Mouse (Mus musculus) retina, adult 2 months (tissue): ENCODE measurements around the gene Dmkn.
"Not testable (repeated sequence)": the region's sequence is repeated elsewhere in the genome, so short reads cannot be mapped to it uniquely, and the experiment has no call there.

Experiments used
- DNase-seq: peaks from one replicate; pipeline ENCODE4 v3.0.0-alpha.2; 2012; ENCODE audit warnings: low read depth, low spot score

Gene Dmkn

DNA sequence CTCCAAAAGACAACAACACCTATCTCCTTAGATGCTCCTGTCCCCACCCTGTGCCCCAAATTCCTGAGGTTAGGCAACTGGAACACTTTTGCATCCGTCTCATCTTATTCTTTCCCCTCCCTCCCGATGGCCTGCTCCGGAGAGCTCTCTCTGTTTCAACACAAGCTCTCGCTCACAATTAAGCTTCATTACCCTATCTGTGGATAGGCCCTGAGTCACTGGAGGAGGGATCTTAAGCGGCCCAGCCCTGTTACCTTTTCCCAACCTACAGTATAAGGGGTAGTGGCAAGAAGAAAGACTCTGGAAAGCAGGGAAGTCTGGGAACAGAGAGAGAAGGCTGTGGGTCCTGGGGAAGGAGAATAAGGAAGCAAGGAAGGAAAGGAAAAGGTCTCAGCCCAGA is at the start of gene Dmkn:
TSS of gene Dmkn (plus strand) at position 301 of the 400 bp plus-strand sequence.
- DNase-seq, result no peak

DNA sequence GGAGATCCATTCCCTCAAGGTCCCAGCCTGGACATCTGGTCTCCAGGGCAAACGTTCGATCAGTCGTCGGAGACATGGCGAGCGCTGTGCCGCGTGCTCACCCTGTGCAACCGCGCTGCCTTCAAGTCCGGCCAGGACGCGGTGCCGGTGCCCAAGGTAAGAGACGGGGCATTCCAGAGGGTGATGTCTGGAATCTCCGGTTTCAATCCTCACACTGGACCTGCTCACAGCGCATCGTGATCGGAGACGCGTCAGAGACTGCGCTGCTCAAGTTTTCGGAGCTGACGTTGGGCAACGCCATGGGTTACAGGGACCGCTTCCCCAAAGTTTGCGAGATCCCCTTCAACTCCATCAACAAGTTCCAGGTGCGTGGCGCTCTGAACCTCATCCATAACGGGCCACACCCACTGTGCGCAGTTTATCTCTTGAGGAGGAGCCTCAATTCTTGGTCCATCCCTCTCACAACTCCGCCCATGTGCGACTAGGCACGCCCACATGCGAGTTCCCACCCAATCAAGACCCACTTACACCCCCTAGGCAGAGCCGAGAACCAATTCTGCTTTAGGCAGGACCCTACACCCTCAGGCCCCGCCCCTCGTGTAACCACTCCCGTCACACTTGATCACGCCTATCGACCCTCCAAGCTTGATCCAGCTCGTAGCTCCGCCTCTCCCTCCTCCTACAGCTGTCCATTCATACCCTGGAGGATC is 46.4 kb upstream of the Dmkn start:
- no peak for DNase-seq

DNA sequence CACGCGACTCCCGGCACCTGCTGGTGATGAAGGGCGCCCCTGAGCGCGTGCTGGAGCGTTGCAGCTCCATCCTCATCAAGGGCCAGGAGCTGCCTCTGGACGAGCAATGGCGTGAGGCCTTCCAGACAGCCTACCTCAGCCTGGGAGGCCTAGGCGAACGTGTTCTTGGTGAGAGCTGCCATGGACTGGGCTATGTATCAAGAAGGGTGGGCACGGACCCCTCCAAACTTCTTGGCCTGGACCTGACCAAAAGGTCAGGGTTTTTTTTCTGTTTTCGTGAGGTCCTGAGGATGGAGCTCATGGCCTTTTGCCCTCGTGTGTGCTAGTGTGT is 45.9 kb upstream of the Dmkn start:
- no peak for DNase-seq

DNA sequence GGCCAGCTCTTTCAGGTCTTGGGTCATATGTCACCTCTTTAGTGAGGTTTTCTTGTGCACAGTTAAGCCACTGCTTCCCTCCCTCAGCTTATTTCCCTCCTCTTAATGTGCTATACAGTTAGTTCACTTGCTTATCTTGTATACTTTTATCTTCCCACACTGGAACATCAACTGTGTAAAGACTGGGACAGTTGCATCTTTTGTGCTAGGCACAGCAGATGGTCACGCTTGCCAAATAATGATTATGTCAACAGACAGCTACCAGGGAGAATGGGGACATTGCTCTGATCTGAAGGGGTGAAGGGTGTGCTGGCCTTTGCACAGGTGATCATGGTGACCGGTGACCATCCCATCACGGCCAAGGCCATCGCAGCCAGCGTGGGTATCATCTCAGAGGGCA is 43.9 kb upstream of the Dmkn start:
- DNase-seq, result no peak

DNA sequence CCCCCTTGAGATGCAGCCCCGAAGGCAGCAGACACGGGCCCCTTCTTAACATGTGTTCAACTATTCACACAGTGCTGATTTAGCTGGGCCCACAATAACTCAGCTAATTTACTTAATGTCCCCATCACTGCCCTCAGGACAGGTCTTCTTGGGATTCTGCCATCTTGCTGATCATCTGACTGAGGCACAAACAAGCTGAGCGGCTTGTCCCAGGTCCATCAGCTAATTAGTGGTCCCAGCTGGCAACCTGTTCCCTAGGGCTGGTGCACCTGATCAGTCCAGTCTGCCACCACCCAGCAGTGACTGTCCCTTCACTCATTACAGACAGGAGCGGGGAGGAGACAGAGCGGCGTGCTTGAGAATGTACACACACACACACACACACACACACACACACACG is 42.3 kb upstream of the Dmkn start:
- no peak for DNase-seq

DNA sequence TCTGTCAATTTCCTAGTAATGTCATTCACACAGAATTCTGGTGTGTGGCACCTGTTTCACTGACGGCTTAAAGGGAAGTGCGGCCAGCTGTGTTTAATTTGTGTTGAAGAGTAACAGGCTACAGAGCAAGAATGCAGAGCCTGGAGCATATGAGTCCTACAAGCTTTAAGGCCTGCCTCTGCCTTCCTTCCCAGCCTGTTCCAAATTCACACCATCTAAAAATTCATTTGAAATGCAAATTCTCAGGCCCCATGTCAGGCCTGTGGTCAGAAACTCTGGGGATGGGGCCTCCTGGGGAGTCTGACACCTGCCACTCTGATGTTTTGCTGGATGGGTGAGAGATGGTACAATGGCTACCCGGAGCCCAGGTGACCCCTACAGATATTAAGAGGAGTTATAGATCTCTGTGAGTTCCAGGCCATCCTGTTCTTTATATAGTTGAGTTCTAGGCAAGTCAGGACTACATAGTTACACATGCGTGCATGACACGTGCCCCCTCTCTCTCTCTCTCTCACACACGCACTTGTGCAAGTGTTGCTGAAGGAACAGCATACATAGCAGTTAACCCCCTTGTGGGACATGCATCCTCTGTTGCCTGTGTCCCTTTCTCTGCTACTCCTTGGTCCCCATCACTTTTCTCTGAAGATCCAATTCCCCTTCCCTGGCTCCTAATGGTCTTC is 40.1 kb upstream of the Dmkn start:
- no peak for DNase-seq

DNA sequence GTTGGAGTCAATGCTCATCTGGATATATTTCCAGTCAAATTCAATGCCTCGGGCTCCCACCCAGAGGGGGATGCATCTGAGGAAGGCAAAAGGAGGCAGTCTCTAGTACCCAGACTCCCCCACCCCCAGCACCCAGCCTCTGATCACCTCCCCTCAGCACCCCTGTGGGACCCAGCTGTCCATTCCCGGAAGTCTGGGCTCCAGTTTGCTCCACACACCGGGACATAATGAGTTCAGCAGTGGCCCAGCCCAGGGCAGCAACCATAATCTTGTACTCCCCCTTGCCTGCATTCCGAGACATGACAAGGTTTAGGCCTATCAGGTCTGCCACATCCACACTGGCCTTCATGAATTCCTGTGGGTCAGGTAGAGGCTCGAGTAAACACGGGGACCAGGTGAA is 35.3 kb upstream of the Dmkn start:
- DNase-seq, result no peak

DNA sequence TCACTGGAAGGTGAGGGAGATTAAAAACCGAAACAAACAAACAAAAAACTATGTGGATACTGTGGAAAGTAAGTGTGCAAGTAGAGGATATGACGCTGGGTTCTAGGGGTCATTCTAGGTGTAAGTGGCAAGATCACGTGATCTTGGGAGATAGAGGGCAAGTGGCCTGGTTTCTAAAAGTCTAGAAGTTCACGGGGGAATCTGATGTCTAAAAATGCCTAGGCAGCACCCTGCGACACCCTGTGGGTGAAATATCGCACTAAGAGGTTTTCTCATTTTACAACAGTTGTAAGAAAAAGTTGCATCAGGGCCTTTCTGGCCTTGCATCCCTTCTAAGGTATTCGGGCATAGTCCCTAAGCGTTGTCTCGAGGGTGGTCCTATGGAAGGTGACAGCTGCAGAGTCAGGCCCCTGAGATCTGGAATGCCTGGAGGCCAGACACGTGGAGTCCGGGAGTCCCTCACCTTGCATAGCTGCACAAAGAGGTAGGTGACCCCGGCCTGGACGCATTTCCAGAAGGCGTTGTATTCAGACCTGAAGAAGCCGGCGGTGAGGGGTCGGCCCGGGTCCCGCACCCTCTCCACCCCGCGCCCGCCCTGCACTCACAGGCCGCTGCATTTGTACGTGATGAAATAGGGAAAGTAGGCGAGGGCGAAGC is 34.7 kb upstream of the Dmkn start:
- no peak for DNase-seq

DNA sequence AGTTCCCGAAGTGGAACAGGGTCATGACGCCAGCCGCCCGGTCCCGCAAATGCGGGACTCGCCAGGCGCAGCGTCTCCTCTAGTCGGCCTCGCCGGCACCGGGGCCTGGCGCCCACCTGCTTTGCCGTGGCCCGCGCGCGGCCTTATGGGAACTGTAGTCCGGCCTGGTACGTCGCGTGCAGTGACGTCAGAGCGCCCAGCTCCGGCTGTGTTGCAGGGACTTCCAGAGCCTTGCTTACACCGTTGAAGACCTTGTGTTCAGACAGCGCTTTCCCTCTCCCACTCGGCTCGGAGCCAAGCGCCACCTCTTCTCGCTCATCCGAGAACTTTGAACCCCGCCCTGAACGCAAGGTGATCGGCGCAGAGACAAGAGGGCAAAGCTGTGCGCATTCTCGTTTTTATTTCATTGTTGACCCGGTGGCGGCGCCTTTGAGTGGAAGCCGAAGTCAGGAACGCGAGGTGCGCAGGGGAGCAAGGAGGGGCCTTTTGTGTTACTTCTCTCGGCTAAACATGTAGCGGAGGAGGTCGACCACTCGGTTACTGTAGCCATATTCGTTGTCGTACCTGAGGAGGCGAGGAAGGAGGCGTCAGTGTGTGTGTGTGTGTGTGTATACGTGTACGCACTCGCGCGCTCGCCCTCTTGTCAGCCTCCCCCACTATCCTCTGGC is 34.0 kb upstream of the Dmkn start, which contains the start of gene Tmem147:
TSS of gene Tmem147 (minus strand) at position 145 of the 668 bp plus-strand sequence.
- peak; percentile 83 for DNase-seq

DNA sequence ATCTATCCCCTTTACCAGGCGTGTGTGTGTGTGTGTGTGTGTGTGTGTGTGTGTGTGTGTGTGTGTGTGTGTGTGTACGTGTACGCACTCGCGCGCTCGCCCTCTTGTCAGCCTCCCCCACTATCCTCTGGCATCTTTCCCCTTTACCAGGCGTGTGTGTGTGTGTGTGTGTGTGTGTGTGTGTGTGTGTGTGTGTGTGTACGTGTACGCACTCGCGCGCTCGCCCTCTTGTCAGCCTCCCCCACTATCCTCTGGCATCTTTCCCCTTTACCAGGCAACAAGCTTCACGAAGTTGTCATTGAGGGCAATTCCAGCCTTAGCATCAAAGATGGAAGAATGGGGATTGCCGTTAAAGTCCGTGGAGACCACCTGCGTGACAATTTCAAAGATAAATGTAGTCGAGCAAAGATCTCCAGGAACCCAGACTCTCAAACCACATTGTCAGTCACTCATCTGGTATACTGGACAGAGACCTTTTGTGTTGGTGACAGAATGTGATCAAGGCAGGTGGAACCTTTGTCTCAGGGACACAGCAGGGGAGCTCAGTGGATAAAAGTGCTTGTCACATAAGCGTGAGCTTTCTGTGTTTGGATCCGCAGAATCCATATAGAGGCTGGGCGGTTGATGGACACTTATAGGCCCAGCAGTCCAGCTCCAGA is 33.4 kb upstream of the Dmkn start:
- DNase-seq, result not testable (repeated sequence)

DNA sequence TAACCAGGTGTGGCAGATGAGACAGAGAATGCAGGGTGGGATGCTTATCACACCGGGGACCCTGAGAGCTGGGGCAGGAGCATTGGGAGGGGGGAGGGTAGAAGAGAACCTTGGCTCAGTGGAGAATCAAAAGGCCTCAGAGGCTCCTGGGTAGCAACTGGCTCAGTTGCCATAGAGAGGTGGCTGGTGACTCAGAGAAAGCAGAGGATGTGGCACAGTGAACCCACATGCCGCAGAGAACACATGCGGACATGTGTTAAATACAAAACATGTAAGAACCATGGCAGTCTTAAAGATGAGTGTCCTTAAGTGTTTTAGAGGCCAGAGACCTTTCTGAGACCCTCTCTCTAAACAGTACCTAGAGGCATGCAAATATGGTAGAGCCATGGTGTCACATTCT is 27.3 kb upstream of the Dmkn start:
- DNase-seq, result no peak

DNA sequence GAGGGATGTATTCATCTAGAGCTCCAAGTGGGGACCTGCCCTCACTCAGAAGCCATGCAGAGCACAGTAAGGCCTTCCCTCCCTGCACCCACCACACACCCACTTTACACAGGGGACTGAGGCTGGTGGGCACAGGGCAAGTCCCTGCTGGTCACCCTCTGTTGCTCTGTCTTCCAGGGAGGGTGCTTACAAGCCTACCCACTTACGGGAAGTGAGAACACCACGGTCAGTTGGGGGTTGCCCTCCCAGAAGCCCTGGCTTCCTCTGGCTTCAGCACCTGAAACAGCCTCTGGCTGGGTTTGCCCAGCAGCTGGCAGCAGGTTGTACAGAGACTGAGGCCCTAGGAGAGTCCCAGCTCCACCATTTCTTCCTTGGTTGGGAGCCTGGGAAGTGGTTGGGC is 21.0 kb upstream of the Dmkn start:
- DNase-seq, result not testable (repeated sequence)

DNA sequence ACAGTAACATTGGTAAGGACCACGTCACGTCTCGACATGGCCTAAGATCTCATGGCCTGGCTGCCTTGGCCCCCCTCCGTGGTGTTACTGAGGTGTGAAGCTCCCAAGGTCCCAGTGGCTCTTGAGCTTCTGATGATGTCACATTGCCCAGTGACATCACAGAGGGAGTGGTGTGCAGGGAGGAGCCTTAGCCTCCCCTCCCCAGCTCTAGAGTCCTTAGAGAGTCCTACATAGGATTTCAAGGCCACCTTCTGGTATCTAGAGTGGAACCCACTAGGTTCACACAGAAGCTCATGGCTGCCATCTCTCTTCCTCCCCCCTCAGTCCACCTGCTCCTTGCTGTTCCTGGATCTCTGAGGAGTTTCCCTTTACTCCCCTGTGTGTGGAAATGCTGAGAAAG is 19.9 kb upstream of the Dmkn start, which contains the start of gene Gapdhs:
TSS of gene Gapdhs (minus strand) at position 65 of the 400 bp plus-strand sequence.
- DNase-seq, result not testable (repeated sequence)

DNA sequence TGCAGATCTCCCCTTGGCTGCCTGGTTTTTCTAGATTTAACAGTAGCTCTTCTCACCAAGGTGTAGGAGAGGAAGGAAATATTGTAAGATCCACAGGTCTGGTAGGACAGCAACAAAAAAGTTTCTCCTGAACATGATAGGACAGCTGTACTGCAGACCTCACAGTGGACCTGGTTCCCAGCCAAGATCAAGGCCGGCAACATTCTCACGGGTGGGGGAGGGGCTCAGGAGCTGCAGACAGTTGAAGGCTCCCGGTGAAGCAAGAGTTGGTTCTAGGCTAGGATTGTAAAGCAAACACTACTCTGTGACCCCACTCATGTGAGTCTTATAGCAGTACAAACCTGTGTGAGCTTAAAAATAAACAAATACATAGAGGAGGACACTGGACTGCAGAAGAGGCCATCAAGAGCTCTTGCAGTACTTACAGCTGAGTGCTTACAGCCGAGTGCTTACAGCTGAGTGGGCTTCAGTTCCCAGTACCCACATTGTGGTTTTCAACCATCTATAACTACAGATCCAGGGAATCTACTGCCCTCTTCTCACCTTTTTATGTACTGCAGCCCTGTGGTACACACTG is 19.4 kb upstream of the Dmkn start:
- no peak for DNase-seq

DNA sequence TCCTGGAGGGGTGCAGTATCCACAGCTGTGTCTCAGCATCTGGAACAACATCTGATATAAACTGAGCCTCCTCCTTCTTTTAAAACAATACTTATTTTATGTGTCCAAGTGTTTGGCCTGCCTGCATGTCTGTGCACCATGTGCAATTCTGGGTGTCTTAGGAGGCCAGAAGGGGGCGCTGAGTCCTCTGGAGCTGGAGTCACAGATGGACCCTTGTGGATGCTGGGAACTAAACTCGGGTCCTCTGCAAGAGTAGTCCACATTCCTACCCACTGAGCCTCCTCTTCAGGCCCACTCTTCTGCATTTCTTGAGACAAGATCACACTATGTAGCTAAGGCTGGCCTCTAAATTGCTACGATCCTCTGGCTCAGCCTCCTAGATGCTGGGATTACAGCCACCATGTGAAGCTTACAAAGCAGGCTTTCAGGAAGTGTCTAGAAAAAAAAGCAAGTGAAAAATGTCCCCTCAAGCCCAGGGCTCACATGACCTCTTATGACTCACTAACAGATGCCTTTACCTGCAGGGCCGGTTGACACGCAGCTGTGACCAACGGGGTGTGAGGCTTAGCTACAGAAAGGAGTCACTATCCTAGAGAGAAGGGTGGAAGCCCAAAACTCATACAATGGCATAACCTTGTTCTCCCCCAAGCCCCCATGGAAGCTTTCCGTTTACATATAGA is 15.9 kb upstream of the Dmkn start:
- no peak for DNase-seq

DNA sequence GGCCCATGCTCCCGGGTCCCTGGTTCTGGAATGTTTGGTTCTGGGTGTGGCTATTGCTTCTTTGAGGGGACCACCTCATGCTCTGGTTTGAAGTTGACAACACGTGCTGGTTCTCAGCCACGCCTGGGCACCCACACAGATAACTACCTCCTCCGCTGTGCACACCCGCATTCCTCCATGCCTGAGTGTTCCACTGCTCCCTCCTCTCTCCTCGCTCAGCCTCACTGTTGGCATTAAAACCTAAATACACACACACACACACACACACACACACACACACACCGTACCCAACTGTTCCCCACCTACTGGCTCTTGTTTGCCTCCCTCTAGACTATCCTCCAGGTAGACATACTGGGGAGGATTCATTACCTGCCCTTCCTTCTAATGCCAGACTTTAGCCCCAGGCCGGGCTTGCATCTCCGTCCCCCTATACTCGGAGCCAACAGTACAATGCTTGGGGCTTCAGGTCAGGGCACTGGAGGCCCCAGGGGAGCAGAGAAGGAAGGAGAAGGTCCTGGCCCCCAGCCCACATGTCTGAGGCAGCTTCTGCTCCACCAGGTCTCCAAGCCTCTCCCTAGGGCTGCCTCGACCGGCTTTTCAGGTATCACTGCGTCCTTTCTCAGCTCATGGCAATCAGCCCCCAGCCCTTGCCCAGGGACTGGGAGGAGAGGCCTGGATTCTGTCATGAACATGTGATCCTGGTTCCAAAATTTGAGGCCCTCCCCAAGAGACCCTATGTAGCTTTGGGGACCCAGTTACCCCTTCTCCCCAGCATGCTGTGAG is 13.5 kb upstream of the Dmkn start:
- DNase-seq, result no peak

DNA sequence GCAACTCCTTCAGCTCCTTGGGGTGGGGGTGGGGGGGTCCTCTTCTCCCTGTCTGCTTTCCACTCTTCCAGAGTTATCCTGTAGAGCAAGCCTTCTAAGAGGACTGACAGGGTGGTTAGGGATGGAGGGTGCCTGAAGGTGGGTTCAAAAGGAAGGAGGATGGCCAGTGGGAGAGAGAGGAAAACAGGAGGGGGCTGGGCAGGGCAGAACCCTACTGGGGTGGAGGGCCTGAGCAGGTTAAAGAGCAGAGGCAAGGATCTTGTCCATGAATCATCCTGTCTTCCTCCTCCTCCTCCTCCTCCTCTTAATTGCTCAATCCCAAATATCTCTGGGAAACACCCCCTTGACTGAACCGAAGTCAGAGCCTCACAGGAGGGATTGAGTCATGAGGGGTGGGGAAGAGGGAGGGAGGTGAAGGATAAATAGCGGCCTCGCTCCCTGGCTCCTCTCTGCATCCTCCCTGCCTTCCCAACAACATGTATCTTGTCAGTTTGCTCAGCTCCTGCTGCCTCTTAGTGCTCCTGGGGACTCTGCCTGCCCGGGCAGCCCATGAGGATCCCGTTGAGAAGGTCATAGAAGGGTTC is 12.4 kb upstream of the Dmkn start, which contains the start of gene Sbsn:
TSS of gene Sbsn (plus strand) at position 386 of the 584 bp plus-strand sequence.
- no peak for DNase-seq

DNA sequence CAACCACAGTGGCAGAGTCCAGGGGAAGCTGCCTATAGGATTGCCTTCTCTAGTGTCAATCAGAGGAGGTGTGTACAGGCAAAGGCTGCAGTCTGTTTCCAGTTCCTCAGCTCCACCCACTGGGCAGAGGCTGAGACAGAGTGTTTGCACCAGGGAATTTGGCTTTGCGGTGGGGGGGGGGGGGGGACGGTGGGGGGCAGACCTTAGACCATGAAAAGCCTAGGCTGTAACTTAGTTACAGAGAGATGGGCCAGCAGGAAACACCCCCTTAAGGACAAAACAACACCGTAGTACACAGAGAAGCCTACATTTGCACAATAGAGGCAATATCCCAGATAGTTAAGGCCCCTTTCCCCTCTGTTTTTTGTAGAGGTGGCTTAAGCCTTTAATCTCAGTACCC is 6.6 kb upstream of the Dmkn start:
- no peak for DNase-seq

DNA sequence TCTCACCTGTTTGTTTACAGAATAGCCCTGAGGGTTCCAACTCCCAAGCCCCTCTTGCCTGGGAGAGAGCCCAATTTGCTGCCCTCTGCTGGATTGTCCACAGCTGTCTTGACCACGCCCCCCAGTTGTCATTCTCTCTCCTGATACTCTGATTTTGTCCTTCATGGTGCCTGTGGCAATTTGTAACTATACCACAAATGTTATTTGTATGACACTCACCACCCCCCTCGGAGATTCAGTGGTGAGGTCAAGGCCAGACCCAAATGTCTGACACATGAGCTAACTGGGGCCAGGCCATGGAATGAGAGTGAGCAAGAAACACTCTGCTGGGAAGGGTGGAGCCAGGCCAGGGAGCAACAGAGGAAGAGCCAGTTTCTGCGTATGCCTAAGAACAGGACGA is 4.7 kb upstream of the Dmkn start:
- no peak for DNase-seq
